Mouse (Mus musculus): Measurements from ENCODE around the gene Fbxl14.
"Not testable (repeated sequence)": the region's sequence is repeated elsewhere in the genome, so short reads cannot be mapped to it uniquely, and the experiment has no call there.

Gene Fbxl14

GRCm38 (mm10) chr6:119472135-119472534 is 7.3 kb upstream of the Fbxl14 start:
- peak; percentile 81 for DNase-seq

DNA sequence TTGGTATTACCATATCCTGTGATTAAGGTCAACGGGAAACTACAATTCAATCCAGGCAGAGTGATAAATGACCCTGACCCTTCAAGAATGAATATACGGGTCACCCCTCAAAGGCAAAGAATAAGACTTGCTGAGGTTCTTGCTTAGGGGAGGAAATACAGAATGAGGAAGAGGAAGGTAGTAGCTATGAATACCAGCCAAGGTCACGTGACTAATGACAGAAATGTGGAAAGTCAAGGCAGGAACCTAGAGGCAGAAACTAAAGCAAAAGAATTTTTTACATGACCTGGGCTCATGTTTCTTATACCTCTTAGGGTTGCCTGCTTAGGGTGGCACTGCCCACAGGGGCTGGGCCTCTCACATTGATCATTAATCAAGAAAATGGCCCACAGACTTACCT is 6.8 kb upstream of the Fbxl14 start:
- no peak for DNase-seq

- no peak for DNase-seq
Measured at GRCm38 (mm10) chr6:119473446-119473845, 6.0 kb upstream of the Fbxl14 start.

- no peak for DNase-seq
Measured at GRCm38 (mm10) chr6:119473992-119474391, 5.5 kb upstream of the Fbxl14 start.

DNA sequence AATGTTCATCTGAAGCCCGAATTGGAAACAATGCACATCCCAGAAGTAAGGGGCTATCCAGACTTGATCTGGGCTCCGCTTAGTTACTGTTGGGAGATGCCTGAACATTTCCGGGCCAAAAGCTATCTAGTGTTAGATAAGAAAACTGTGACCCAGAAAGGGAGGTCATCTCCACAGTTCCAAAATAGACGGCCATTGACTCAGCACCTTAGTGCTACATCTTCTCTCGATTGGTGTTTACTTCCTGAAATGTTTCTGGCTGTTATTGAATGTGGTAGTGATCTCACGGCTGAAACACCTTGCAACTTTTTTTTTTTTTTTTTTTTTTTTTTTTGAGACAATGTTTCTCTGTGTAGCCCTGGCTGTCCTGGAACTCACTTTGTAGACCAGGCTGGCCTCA is 3.5 kb upstream of the Fbxl14 start:
- no peak for DNase-seq

GRCm38 (mm10) chr6:119477686-119478310 is 1.7 kb upstream of the Fbxl14 start:
- DNase-seq, result no peak

- DNase-seq, result peak; percentile 94
Measured at GRCm38 (mm10) chr6:119478560-119479342, 717 bp upstream of the Fbxl14 start.

GRCm38 (mm10) chr6:119479876-119480705 is 623 bp downstream of the Fbxl14 start:
- peak; percentile 74 for DNase-seq

DNA sequence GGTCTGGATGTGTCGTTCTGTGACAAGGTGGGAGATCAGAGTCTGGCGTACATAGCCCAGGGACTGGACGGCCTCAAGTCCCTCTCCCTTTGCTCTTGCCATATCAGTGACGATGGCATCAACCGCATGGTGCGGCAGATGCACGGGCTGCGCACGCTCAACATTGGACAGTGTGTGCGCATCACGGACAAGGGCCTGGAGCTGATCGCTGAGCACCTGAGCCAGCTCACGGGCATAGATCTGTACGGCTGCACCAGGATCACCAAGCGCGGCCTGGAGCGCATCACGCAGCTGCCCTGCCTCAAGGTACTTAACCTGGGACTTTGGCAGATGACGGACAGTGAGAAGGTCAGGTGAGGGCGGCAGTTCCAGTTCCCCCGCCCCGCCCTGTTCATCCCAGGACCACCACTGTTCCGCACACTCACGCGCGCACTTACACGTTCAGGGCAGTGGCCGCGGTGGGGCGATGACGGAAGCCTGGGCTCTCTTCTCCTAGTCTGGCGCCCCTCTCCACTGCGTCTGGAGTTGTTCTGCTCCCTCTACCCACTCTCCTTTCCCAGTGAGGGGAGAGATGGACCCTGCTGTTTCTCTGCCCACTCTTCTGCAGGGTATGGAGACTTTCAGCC is 1.4 kb downstream of the Fbxl14 start:
- DNase-seq, result peak; percentile 55

DNA sequence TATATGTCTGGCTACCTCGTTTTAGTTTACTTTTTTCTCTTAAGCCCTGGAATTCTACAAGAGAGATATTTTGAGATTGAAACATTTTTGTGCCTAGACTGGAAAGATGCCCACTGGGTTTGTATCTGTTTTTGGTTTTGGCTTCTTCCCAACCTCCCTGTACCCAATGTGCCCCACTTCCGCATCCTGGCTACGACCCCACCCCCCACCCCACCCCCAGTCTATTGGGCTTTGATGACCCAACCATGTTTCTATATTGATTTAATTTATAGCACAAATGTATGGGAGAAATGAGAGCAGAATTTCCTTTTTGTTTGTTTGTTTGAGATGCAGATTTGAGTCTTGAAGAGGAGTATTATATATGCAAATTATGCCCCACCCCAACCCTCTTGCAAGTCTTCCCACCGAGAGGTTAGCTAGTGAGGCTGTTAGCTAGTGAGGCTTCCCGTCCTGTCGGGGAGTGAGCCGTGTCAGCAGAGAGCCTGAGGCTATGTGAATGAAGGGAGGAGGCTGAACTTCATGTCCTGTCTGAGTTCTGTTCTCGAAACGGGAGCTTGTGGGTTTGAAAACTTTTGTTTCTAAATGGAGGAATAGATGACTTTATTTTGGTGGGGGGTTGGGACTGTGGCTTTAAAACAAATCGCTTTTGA is 2.4 kb downstream of the Fbxl14 start:
- DNase-seq, result not testable (repeated sequence)

GRCm38 (mm10) chr6:119482958-119483600 is 3.6 kb downstream of the Fbxl14 start:
- DNase-seq, result peak; percentile 83

DNA sequence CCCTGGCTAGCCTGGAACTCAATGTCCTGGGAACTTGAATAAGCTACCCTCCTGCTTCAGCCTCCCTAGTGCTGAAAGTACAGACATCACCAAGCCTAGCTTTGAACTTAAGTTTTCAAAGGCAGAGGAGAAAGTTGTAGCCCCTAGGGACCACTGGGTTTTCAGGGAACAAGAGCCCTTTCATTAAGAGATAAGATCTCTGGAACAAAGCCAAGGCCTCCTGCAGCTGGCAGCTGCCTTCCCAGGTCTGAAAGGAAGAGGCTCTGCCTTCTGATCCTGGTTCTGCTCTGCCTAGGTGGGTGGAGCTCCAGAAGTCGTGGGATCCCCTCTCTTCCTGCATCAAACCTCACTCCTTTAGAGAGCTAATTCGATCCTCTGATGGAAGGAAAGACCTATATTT is 6.0 kb downstream of the Fbxl14 start:
- peak; percentile 78 for DNase-seq

DNA sequence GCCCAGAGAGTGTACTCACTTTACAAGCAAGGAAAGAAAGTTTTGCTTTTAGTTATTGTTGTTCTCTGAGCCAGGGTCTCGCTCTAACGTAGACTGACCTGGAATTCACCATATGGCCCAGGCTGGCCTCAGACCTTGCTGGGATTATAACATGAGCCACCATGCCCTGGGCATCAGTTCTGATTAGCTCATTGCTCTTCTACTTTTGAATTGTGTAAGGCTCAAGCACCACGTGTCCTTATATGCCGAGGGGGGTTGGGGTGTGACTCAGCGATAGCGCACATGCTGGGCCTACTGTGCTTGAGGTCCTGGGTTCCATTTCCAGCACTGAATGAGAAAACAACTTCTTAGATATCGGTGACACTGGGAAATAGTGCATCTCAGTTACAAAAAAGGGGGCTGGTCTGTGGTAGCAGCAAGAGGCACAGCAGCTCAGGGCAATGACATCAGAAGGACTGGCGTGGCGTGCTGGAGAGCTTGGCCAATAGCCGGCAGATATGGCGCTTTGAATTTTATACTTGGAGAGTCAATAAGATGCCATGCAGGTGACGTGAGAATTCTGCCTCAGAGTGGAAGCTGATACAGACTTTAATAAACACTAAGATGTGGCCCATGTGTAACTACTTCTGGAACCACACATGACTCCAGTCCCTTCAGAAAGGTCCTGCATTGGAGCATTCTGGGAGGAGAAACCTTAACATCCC is 7.1 kb downstream of the Fbxl14 start:
- peak; percentile 64 for DNase-seq

- DNase-seq, result no peak
Measured at GRCm38 (mm10) chr6:119487085-119487458, 7.6 kb downstream of the Fbxl14 start.

DNA sequence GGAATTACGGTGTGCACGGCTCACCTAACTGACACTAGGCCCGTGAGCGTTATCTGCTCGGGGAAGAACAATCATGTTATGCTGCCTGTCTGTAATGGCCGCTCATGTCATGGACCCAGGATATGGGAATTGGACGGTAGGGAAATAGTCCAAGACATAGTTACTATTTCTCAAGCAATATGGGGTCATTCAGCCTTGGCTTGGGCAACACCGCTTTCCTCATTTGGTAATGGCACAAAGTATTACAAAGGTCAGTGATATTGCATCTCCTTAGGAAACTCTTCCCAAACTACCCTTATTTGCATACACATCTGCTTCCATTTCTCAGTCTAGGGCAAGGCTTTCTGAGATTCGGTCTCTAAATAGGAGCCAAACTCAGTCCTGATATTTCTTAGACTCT is 8.2 kb downstream of the Fbxl14 start:
- DNase-seq, result no peak

DNA sequence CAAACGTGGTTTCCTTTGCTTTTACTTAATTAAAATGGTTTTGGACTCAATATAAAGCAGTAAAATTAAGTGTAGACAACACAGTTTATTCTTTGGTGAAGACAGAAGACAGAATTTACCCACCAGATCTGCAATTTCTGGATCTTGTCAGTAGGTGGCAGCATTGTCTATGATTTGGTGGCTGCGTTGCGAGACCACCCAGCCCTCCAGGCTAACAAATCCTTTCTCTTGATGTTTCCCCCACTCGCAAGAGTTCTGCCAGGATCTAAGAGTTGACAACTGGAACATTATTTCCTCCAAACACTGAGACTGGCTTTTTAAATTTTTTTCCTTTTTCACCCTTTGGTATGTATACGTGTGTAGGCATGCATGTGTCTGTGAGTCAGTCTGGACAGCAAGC is 10.3 kb downstream of the Fbxl14 start:
- peak; percentile 86 for DNase-seq

GRCm38 (mm10) chr6:119490549-119490948 is 11.1 kb downstream of the Fbxl14 start:
- DNase-seq, result peak; percentile 72

DNA sequence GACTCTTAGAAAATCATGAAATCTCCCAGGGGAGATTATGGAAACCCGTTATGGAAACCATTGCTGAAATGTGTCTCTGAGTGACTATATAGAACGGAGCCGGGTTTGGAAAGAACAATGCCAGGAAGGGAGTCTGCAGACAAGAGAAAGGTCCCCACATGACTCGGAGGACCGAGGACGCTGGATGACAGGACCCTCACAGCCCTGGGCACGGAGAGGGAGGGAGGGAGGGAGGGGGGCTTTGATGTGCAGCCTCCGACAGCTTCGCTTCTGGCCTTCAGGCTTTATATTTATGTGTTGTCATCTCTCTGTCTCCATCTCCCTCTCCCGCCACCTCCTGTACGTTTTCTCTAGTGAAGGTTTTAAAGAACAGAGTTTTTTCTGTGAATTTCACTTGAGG is 11.5 kb downstream of the Fbxl14 start:
- peak; percentile 56 for DNase-seq

GRCm38 (mm10) chr6:119491997-119492629 is 12.6 kb downstream of the Fbxl14 start:
- DNase-seq, result peak; percentile 91

GRCm38 (mm10) chr6:119492630-119493014 is 13.2 kb downstream of the Fbxl14 start:
- DNase-seq, result peak; percentile 62

GRCm38 (mm10) chr6:119499271-119499670 is 19.8 kb downstream of the Fbxl14 start:
- peak; percentile 67 for DNase-seq

All from retina, postnatal 1 day (tissue).